Comparison of ENCODE assay signal across 9 mouse cellular contexts in genomic region chr15:88814411-88815047, GRCm38 (mm10). TPM values are rescaled to one million over a fixed set of nuclear protein-coding genes. Genes with fewer than 3 reads are reported as not detected.
DNase-seq lines count a peak whose midpoint lies in the region; ATAC-seq lines count a peak whose summit lies in the region.
"Had no signal": no experiment of that assay in that cellular context is flagged by ENCODE, and none has a peak within 500 bp of the region (broad histone marks: within the 10 kb centered on the region; RNA-seq: fewer than 3 reads in every experiment).

No protein-coding gene starts in this region.

- no peaks in the 10 kb centered on the region for H3K36me3 ChIP-seq in hindbrain, embryonic 11.5 days (ENCODE audit: control insufficient read depth, insufficient read depth, low read length)
- H3K36me3 ChIP-seq in hindbrain, embryonic 13.5 days = peaks cover 58% of the 10 kb centered on the region
- H3K36me3 ChIP-seq in midbrain, embryonic 11.5 days (ENCODE audit: control insufficient read depth, insufficient read depth, low read length) = peaks cover 3% of the 10 kb centered on the region; the same call in 1 of the 2 replicates
- peaks cover 62% of the 10 kb centered on the region for H3K36me3 ChIP-seq in midbrain, embryonic 10.5 days

- no peaks in the 10 kb centered on the region for H3K9me3 ChIP-seq in hindbrain, embryonic 11.5 days (ENCODE audit: control insufficient read depth, low read length)
- H3K9me3 ChIP-seq in hindbrain, embryonic 13.5 days = no peaks in the 10 kb centered on the region
- H3K9me3 ChIP-seq in midbrain, embryonic 11.5 days (ENCODE audit: control insufficient read depth, low read length) = no peaks in the 10 kb centered on the region
- no peaks in the 10 kb centered on the region for H3K9me3 ChIP-seq in midbrain, embryonic 10.5 days (replicated peaks)
- H3K9me3 ChIP-seq: embryonic facial prominence, embryonic 13.5 days; hindbrain, embryonic 10.5 days had no signal

- DNase-seq in hindbrain, embryonic 11.5 days (ENCODE audit: low spot score) = peak; percentile 10
- DNase-seq in midbrain, embryonic 11.5 days (ENCODE audit: low spot score, missing footprints) = peak; percentile 70
- DNase-seq in midbrain, embryonic 10.5 days (ENCODE audit: low spot score) = no peak
- peak; percentile 57 for DNase-seq in ES-CJ7 (ENCODE audit: low read depth, low spot score)
- DNase-seq in c-Kit-positive CD71-positive TER-119-positive erythroid progenitor cells, embryonic 14.5 days (ENCODE audit: low spot score) = peak; percentile 20
- DNase-seq in right cerebral cortex, postnatal 4 days = no peak

- H3K4me2 ChIP-seq in hindbrain, embryonic 11.5 days (replicated peaks; ENCODE audit: low read depth, low read length) = no peak overlapping the region
- no peak overlapping the region for H3K4me2 ChIP-seq in hindbrain, embryonic 13.5 days
- no peak overlapping the region for H3K4me2 ChIP-seq in midbrain, embryonic 11.5 days
- H3K4me2 ChIP-seq: embryonic facial prominence, embryonic 13.5 days had no signal

- H3K27me3 ChIP-seq in hindbrain, embryonic 11.5 days (ENCODE audit: control insufficient read depth, insufficient read depth, low read length) = no peaks in the 10 kb centered on the region
- no peaks in the 10 kb centered on the region for H3K27me3 ChIP-seq in hindbrain, embryonic 13.5 days
- H3K27me3 ChIP-seq in midbrain, embryonic 11.5 days (ENCODE audit: control insufficient read depth, insufficient read depth, low read length) = no peaks in the 10 kb centered on the region
- no peaks in the 10 kb centered on the region for H3K27me3 ChIP-seq in midbrain, embryonic 10.5 days (ENCODE audit: low read depth, poor library complexity, severe bottlenecking)
- H3K27me3 ChIP-seq: embryonic facial prominence, embryonic 13.5 days had no signal

- 96% methylated on average over 11 of the region's 11 CpGs for WGBS in hindbrain, embryonic 11.5 days
- WGBS in hindbrain, embryonic 13.5 days = 98% methylated on average over 11 of the region's 11 CpGs
- 89% methylated on average over 11 of the region's 11 CpGs for WGBS in midbrain, embryonic 11.5 days
- 94% methylated on average over 11 of the region's 11 CpGs for WGBS in midbrain, embryonic 10.5 days

- no peak overlapping the region for H3K27ac ChIP-seq in hindbrain, embryonic 11.5 days (ENCODE audit: low read depth, low read length)
- no peak overlapping the region for H3K27ac ChIP-seq in hindbrain, embryonic 13.5 days
- H3K27ac ChIP-seq in midbrain, embryonic 11.5 days (ENCODE audit: low read depth, low read length) = no peak overlapping the region
- no peak overlapping the region for H3K27ac ChIP-seq in midbrain, embryonic 10.5 days (replicated peaks)
- H3K27ac ChIP-seq: embryonic facial prominence, embryonic 13.5 days; hindbrain, embryonic 10.5 days had no signal

- no peaks in the 10 kb centered on the region for H3K4me1 ChIP-seq in hindbrain, embryonic 11.5 days (replicated peaks; ENCODE audit: control insufficient read depth, insufficient read depth, low read length)
- H3K4me1 ChIP-seq in hindbrain, embryonic 13.5 days (replicated peaks) = peaks cover 11% of the 10 kb centered on the region
- H3K4me1 ChIP-seq in midbrain, embryonic 11.5 days (ENCODE audit: control insufficient read depth, insufficient read depth, low read length) = 0 out of 2 replicates have a peak, but pooled peaks cover 4% of the 10 kb centered on the region
- peaks cover 7% of the 10 kb centered on the region for H3K4me1 ChIP-seq in midbrain, embryonic 10.5 days

- no peak for ATAC-seq in hindbrain, embryonic 11.5 days (ENCODE audit: low FRiP score)
- ATAC-seq in hindbrain, embryonic 13.5 days (ENCODE audit: low FRiP score) = no peak
- ATAC-seq in midbrain, embryonic 11.5 days (ENCODE audit: low FRiP score) = no peak

- H3K9ac ChIP-seq in hindbrain, embryonic 11.5 days (ENCODE audit: low read depth, low read length) = no peak overlapping the region
- no peak overlapping the region for H3K9ac ChIP-seq in hindbrain, embryonic 13.5 days
- no peak overlapping the region for H3K9ac ChIP-seq in midbrain, embryonic 11.5 days (ENCODE audit: low read length)
- H3K9ac ChIP-seq: embryonic facial prominence, embryonic 13.5 days had no signal

- no peak overlapping the region for H3K4me3 ChIP-seq in hindbrain, embryonic 11.5 days (ENCODE audit: low read depth, low read length)
- H3K4me3 ChIP-seq in hindbrain, embryonic 13.5 days = no peak overlapping the region
- H3K4me3 ChIP-seq in midbrain, embryonic 11.5 days (ENCODE audit: low read depth, low read length) = no peak overlapping the region
- no peak overlapping the region for H3K4me3 ChIP-seq in midbrain, embryonic 10.5 days
- H3K4me3 ChIP-seq: embryonic facial prominence, embryonic 13.5 days; hindbrain, embryonic 10.5 days had no signal

RNA-seq across cellular contexts. Expression of gene Alg12, which starts 4.6 kb away (rescaled TPM):
- polyA plus RNA-seq in hindbrain, embryonic 11.5 days (2014; fragmentation: Nextera tagmentation; extraction: Ambion mirVana) = 10.6 and 11.5 TPM in 2 replicates
- 8.1 and 8.7 TPM in 2 replicates for polyA plus RNA-seq in hindbrain, embryonic 13.5 days (2015; fragmentation: Nextera tagmentation; extraction: Ambion mirVana)
- 10.8 and 11.0 TPM in 2 replicates for polyA plus RNA-seq in midbrain, embryonic 11.5 days (2014; fragmentation: Nextera tagmentation; extraction: Ambion mirVana)
- 11.7 and 11.9 TPM in 2 replicates for polyA plus RNA-seq in midbrain, embryonic 10.5 days (2016; fragmentation: Nextera tagmentation; extraction: Ambion mirVana)

RNA-seq across cellular contexts. Expression of gene Creld2, which starts 4.9 kb away (rescaled TPM):
- polyA plus RNA-seq in hindbrain, embryonic 11.5 days (2014; fragmentation: Nextera tagmentation; extraction: Ambion mirVana) = 85.3 and 89.5 TPM in 2 replicates
- polyA plus RNA-seq in hindbrain, embryonic 13.5 days (2015; fragmentation: Nextera tagmentation; extraction: Ambion mirVana) = 57.1 and 60.0 TPM in 2 replicates
- polyA plus RNA-seq in midbrain, embryonic 11.5 days (2014; fragmentation: Nextera tagmentation; extraction: Ambion mirVana) = 72.5 and 81.7 TPM in 2 replicates
- 94.7 and 110 TPM in 2 replicates for polyA plus RNA-seq in midbrain, embryonic 10.5 days (2016; fragmentation: Nextera tagmentation; extraction: Ambion mirVana)

RNA-seq across cellular contexts. Expression of gene Pim3, which starts 47.5 kb away (rescaled TPM):
- 31.6 and 35.6 TPM in 2 replicates for polyA plus RNA-seq in hindbrain, embryonic 11.5 days (2014; fragmentation: Nextera tagmentation; extraction: Ambion mirVana)
- 45.6 and 47.2 TPM in 2 replicates for polyA plus RNA-seq in hindbrain, embryonic 13.5 days (2015; fragmentation: Nextera tagmentation; extraction: Ambion mirVana)
- polyA plus RNA-seq in midbrain, embryonic 11.5 days (2014; fragmentation: Nextera tagmentation; extraction: Ambion mirVana) = 30.1 and 30.5 TPM in 2 replicates
- polyA plus RNA-seq in midbrain, embryonic 10.5 days (2016; fragmentation: Nextera tagmentation; extraction: Ambion mirVana) = 36.9 TPM in 2 replicates

Comparison
In these comparisons a context has a peak if more than half of its experiments do, and no peak if none do; other contexts are left out.
1. DNase-seq: peak in hindbrain, embryonic 11.5 days (single experiment), midbrain, embryonic 11.5 days (single experiment), ES-CJ7 (single experiment) and c-Kit-positive CD71-positive TER-119-positive erythroid progenitor cells, embryonic 14.5 days (single experiment); none in midbrain, embryonic 10.5 days (single experiment) and right cerebral cortex, postnatal 4 days (single experiment).